ENCODE assay signal across 10 mouse cellular contexts in genomic region chr9:89841866-89842775, GRCm38 (mm10).
DNase-seq lines count a peak whose midpoint lies in the region; ATAC-seq and TF ChIP-seq lines count a peak whose summit lies in the region.
"Had no signal": no experiment of that assay in that cellular context is flagged by ENCODE, and none has a peak within 500 bp of the region (broad histone marks: within the 10 kb centered on the region; RNA-seq: fewer than 3 reads in every experiment).

No protein-coding gene starts in this region.

- no peaks in the 10 kb centered on the region for H3K4me1 ChIP-seq in stomach, embryonic 15.5 days
- H3K4me1 ChIP-seq in stomach, postnatal 0 days (replicated peaks; ENCODE audit: control insufficient read depth, insufficient read depth): no peaks in the 10 kb centered on the region
- H3K4me1 ChIP-seq: embryonic facial prominence, embryonic 15.5 days had no signal

- no peak for TF ChIP-seq CTCF in stomach, postnatal 0 days (IDR thresholded peaks at IDR 0.05; ENCODE audit: low read depth)

- no peak for TF ChIP-seq EP300 in stomach, postnatal 0 days (optimal IDR thresholded peaks at IDR 0.05)

- H3K27ac ChIP-seq in stomach, embryonic 15.5 days: no peak overlapping the region
- no peak overlapping the region for H3K27ac ChIP-seq in stomach, postnatal 0 days (replicated peaks)
- H3K27ac ChIP-seq: embryonic facial prominence, embryonic 15.5 days had no signal

- 46% methylated on average over 12 of the region's 12 CpGs for WGBS in stomach, embryonic 15.5 days
- 47% methylated on average over 12 of the region's 12 CpGs for WGBS in stomach, postnatal 0 days

- no peaks in the 10 kb centered on the region for H3K36me3 ChIP-seq in stomach, embryonic 15.5 days
- H3K36me3 ChIP-seq in stomach, postnatal 0 days (ENCODE audit: control insufficient read depth, insufficient read depth, low read length): no peaks in the 10 kb centered on the region
- H3K36me3 ChIP-seq: embryonic facial prominence, embryonic 15.5 days had no signal

- ATAC-seq in stomach, embryonic 15.5 days (ENCODE audit: insufficient read depth, low FRiP score, low read depth): peak; percentile 20; the same call in 1 of the 2 replicates
- no peak for ATAC-seq in stomach, postnatal 0 days (ENCODE audit: low FRiP score, low TSS enrichment)

- H3K9me3 ChIP-seq in stomach, embryonic 15.5 days: no peaks in the 10 kb centered on the region
- no peaks in the 10 kb centered on the region for H3K9me3 ChIP-seq in stomach, postnatal 0 days (ENCODE audit: control insufficient read depth, low read length)
- H3K9me3 ChIP-seq: embryonic facial prominence, embryonic 15.5 days had no signal

- H3K4me3 ChIP-seq in stomach, embryonic 15.5 days (replicated peaks): no peak overlapping the region
- no peak overlapping the region for H3K4me3 ChIP-seq in stomach, postnatal 0 days (ENCODE audit: low read depth, low read length)
- H3K4me3 ChIP-seq: embryonic facial prominence, embryonic 15.5 days; myocyte had no signal

- no peaks in the 10 kb centered on the region for H3K27me3 ChIP-seq in stomach, embryonic 15.5 days (replicated peaks)
- no peaks in the 10 kb centered on the region for H3K27me3 ChIP-seq in stomach, postnatal 0 days (ENCODE audit: control insufficient read depth, insufficient read depth, low read length)
- H3K27me3 ChIP-seq: embryonic facial prominence, embryonic 15.5 days had no signal

- H3K9ac ChIP-seq in stomach, embryonic 15.5 days: no peak overlapping the region
- H3K9ac ChIP-seq in stomach, postnatal 0 days (ENCODE audit: low read length): no peak overlapping the region
- H3K9ac ChIP-seq: embryonic facial prominence, embryonic 15.5 days had no signal

- peak; percentile 18 for DNase-seq in adrenal gland, postnatal 10 days
- DNase-seq in adrenal gland, postnatal 14 days: no peak
- no peak for DNase-seq in stomach, postnatal 0 days (ENCODE audit: low spot score)
- peak; percentile 9 for DNase-seq in lung, postnatal 10 days
- DNase-seq in telencephalon, adult 2 months (ENCODE audit: low read depth, low spot score): peak; percentile 84
- DNase-seq in adrenal gland, adult 8-10 months: no peak
- no peak for DNase-seq in testis, postnatal 10 days (ENCODE audit: low spot score)

- H3K4me2 ChIP-seq in stomach, embryonic 15.5 days: no peak overlapping the region
- H3K4me2 ChIP-seq in stomach, postnatal 0 days (replicated peaks; ENCODE audit: low read depth): no peak overlapping the region
- H3K4me2 ChIP-seq: embryonic facial prominence, embryonic 15.5 days had no signal

Comparison
In these comparisons a context has a peak if more than half of its experiments do, and no peak if none do; other contexts are left out.
1. DNase-seq: peak in adrenal gland, postnatal 10 days (single experiment), lung, postnatal 10 days (single experiment) and telencephalon, adult 2 months (single experiment); none in adrenal gland, postnatal 14 days (single experiment), stomach, postnatal 0 days (single experiment), adrenal gland, adult 8-10 months (single experiment) and testis, postnatal 10 days (single experiment).